Mouse (Mus musculus): ENCODE results near the gene Kazald1.
"Not testable (repeated sequence)": the region's sequence is repeated elsewhere in the genome, so short reads cannot be mapped to it uniquely, and the experiment has no call there.

Kazald1 gene

DNA sequence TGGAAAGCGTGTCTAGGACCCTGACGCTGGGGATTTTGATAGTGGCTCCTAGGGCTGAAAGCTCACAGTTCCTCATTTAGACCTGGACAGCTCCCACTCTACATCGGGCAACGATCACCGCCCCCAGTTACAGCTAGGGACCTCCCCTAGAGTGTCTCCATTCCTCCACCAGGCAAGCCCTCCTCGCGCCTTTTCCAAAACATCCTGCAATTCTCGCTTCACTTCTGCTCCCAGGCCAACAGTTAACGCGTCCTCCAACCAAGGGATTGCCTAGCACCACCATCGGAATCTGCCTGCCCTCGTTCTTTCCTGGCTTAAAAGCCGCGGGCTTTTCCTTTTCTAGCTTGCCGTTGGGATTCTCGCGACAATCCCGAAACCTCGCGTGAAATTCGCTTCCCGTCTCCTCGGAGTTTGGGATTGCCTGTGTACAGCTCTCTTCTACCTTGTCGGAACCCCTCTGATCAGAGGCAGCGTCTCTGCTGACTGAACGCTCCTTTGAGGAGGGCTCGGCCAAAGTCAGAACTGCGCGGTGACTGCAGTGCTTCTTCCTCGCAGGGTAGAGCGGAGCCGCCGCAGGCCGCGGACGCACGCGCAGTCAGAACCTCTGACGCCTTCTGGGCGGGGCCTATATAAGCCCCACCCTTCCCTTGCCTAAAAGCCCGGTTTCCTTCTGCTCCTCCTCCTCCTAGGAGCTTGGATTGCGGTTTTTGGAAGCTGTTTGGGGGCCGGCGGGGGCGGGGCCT, at the start of gene Kazald1:
Kazald1 (plus strand) TSS at position 662 of the 743 bp plus-strand sequence.
- DNase-seq (ENCODE audit: low spot score), result peak; percentile 97

DNA sequence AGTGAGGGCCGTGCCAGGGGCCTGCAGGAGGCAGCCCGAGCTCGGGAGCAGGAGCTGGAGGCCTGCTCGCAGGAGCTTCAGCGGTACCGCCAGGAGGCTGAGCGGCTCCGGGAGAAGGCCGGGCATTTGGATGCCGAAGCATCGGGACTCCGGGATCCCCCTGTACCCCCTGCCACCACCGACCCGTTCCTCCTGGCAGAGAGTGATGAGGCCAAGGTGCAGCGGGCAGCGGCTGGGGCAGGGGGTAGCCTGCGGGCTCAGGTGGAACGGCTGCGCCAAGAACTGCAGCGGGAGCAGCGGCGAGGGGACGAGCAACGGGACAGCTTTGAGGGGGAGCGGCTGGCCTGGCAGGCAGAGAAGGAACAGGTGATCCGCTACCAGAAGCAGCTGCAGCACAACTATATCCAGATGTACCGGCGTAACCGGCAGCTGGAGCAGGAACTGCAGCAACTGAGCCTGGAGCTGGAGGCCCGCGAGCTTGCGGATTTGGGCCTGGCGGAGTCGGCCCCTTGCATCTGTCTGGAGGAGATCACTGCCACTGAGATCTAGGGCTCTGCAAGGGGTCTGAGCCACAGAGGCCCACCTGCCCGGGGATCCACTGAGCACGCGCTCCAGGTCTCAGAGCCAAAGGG, 49.0 kb upstream of the Kazald1 start:
- DNase-seq (ENCODE audit: low spot score), result no peak

DNA sequence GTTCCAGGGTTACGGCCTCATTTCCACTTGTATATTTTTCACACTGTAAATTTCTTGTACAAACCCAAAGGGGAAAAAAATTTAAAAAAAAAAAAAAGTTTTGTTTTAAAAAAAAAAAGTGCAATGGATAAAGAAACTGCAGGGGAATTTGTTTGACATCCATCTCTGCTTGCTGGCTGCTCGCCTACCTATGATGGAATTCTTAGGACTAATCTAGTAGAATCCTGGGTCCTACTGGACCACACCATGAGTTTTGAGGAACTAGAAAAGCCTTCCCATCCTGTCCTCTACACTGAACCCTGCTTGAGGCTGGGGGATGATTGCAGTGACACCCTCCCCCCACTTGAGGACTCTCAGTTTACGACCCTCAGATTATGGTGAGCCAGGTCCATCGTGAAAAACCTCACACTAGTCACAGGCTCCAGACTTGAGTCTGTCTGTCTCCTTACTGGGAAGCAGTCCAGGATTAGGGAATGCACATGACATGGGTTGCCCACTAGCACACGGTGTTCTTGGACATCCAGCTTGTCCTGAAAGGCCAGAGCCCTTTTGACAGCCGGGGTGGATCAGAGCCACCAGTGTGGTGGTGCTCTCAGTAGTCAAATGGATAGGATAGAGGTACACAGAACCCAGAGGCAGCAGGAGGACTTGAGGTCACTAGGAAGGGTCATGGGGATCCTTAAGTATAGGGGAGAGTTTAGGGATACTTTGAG, 47.9 kb upstream of the Kazald1 start:
- DNase-seq (ENCODE audit: low spot score), result no peak

DNA sequence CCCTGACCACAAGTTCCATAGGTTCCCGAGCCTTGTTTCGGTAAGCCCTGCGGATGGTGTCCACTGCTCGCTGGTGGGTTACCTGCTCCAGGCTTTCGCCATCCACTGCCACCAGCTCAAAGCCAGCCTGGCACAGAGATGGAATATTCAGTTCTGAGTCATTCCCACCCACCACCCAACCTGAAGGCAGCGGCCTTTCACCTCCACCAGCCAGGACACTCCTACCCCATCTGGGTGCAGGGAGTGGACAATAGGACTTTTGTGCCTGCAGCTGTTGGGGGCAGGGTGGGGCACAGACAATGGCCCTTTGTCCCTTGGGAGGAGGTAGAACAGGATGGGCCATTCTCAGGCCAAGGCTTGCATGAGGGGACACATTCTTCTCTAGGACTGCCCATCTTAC, 47.2 kb upstream of the Kazald1 start:
- no peak for DNase-seq (ENCODE audit: low spot score)

DNA sequence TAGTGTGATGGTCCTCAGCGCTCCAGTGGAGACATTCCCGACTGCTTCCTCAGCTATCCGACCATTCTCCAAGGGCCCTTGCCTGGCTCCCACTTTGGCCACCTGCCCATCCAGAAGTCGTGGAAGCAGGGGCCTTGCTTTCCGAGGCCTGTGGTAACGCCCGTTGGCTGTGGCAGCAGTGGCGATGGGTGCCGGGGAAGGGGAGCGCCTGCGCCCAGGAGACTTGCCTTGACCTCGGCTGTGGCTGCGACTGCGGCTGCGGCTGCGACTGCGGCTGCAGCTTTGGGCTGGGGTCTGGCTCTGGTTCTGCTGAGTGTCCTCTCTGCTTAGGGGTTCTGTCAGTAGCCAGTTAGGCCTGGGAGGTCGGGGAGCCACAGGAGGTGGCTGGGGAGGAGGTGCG, 46.3 kb upstream of the Kazald1 start:
- DNase-seq (ENCODE audit: low spot score), result no peak

DNA sequence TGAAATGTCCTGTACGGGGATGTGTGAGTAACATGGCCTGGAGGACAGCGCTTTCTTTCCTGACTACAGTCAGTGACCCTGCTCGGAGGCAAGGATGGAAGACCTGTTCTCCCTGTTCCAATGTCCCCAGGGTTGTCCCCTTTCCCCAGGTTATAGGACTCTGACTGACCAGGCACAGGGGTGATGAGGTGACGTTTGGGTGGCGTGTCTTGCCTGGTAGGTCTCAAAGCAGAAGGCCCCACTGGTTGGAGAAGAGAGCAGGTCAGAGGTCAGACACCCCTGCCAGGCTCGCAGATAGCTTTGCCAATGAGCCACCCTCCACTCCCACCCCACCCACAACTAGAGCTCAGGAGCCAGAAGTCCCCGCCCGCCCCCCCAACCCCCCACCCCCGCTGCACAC, 45.5 kb upstream of the Kazald1 start:
- DNase-seq (ENCODE audit: low spot score), result no peak

DNA sequence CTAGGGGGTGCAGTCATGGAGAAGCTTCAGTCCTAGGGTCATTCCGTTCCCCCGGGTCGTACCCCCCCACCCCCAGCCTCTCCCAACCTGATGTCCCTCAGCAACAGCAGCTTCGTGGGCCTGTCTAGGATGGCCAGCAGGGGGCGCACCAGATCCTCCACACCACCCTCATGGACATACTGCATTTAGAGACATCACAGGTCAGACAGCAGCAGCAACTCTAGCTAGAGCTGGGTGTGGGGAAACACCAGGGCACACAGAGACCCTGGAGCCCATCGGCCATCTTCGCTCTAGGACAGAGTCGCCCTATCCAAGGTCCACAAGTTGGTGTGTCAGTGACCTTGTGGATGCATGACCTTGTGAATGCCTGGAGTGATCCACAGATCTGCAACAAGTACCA, 44.9 kb upstream of the Kazald1 start:
- DNase-seq (ENCODE audit: low spot score), result peak; percentile 76

DNA sequence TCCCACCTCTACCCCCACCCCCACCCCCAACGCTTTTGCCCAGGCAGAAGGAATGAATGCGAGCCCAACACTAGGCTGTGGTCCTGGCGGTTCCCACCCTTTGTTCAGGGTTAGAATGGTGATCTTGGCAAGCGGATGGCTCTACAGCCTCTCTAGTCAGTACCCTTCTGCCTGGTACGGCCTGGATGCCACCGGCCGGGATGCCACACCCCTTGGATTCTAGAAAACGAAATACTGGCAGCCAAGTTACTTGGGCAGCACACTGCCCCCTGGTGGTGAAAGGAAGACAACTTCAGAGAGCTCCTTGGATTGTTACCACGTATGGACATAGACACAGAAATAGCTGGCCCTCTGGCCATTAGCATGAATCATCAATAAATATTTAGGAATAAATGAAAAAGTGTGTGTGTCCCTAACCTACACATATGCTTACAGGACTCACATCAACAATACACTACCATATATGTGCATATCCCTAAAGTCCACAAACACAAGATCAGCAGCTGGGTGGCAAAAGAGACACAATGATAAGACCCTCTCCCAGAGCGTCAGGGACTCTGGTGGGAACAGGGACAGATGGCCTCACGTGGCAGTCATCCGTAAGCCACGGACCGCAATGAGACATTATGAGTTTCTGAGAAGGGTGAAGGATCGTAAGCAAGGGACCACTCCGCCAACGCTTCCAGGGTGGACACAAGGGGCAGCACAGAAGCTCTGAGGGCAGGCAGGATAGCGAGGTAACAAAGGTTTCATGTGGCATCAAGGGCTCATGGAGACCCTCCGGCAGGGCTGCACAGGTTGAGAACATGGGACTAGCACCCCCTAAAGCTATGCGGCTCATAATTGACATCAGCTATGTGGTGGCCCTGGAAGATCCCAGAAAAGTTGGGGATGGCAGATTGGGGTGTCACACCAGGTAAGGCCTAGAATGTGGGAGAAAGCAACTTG, 44.0 kb upstream of the Kazald1 start:
- DNase-seq (ENCODE audit: low spot score), result peak; percentile 95

DNA sequence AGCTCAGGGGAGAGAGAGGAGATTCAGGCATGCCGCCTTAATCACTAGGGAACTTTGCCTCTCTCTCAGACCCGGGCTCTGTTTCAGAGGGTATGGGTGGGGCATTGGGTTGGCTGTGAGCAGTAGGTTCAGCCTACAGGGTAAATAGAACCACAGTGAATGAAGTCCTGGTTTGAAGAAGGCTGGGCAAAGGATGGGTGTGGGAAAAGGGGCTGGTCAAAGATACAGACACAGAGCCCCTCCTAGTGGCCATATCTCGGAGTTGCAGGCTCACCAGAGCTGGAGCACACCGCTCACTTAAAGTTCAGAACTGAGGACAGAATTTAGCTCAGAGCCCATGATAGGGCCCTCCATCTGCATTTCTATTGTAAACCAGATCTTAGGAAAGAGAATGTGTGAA, 43.3 kb upstream of the Kazald1 start:
- DNase-seq (ENCODE audit: low spot score), result peak; percentile 92

DNA sequence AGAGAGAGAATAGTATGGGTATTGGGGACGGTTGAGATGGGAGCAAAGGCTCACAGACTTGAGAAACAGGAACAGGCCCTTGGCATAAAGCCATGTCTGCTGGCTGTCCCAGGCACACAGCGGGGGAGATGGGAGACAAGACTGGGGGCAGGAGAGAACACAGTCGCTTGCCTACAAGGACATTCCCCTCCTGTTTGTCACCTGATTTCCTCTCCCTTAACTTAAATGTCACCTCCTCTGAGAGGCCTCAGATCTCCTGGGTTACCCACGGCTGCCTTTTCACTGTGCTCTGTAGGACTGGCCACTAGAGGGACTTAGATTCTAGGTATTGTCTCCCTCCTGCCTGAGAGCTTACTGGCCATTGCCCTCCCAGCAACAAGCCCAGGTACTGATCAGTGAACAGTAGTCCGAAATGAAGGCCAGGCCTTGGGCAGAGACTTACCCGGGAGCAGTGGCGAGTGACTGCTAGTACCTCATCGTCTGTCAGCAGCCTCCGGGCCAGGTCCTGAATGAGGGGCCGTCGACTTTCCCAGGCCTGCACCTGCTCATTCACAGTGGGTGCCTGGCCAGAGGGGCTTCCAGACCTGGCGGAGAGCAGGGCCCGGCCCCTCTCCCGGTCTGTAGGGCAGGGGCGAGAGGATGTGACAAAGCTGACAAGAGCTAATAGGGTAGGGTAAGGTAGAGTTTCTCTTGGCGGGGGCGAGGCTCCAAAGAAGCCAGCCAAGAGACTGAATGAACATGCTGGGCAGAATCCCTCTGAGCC, 42.3 kb upstream of the Kazald1 start:
- no peak for DNase-seq (ENCODE audit: low spot score)

DNA sequence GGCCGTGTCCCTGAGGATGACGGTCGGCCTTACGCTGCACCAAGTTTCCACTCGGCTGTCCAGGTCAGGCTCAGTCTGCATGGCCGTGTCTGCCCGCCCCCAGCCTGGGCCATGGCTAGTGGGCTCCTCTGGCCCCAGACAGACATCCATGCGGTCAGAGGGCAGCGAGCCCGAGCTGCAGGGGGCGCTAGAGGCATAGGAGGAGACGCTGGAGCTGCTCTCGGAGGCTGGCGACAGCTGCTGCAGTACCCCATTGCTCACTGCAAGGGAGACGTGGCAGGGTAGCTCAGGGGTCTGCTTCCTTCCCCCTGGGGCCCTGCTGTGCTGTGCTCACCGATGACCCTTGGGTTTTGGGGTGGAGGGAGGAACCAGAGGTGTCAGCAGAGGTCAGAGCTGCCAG, 38.2 kb upstream of the Kazald1 start:
- DNase-seq (ENCODE audit: low spot score), result peak; percentile 64

DNA sequence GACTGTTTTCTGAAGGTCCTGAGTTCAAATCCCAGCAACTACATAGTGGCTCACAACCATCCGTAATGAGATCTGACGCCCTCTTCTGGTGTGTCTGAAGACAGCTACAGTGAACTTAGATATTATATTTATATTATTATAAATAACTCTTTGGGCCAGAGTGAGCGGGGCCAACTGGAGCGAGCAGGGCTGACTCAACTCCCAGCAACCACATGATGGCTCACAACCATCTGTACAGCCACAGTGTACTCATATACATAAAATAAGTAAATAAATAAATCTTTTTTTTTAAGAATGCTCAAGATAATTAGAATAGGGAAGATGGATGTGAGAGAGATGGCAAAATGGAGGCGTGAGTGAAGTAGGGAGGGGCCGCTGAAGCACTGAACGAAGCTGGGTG, 36.8 kb upstream of the Kazald1 start:
- not testable (repeated sequence) for DNase-seq (ENCODE audit: low spot score)

DNA sequence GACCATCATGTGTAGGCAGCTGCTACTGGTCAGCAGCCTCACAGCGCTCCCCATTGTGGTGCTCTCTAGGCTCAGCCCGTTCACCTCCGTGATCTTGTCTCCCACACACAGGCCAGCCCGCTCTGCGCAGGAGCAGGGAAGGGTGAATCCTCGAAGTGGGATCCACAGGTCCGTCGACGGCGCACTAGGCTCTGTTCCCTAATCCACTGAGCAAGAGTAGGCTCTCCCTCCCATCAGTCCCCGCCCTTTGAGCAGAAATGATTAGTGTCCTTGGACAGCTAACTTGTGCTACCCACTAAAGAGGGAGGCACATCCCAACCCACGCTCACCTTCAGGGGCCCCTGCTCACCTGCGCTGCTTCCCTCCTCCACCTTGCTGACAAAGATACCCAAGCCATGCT, 34.8 kb upstream of the Kazald1 start:
- DNase-seq (ENCODE audit: low spot score), result no peak

DNA sequence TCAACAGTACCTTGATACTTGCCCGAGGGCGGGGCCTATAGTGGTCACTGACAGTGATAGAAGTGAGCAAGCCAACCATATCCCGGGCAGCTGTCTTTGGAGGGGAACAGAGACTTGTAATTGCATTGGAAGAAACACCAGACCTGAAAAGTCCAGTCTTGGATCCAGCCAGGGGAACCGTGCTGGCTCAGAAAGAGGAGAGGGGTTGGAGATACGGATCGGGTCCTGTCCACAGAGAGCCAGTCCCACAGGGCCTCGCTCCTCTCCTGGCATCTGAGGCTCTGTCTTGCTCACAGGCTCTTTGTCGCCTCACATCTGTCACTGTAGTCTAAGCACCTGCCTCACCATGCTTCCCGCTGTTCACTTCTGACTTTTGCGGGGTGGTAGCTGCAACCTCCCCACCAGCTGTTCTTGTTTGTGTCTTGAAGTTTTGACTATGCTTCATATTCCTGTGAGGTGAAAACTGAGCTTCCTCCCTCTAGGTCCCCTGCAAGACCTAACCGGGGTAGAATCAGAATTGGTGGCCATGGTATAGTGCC, 30.6 kb upstream of the Kazald1 start:
- no peak for DNase-seq (ENCODE audit: low spot score)

DNA sequence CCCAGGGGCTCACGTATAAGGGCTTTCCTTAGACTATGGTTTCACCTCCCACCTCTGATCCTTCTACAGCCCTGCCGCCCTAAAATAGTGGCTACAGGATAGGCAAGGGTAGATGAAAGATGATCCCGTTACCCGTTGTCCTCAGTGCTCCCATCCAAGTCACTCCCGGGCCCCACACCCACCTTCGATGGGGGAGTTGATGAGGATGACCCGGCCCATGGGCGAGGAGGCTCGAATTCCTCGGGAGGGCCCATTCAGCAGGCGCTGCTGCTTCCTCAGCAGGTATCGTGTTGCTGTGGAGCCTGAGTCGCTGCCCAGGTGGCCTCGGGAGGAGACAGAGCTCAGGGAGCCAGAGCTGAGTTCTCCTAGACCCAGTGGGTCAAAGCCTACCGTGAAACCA, 29.8 kb upstream of the Kazald1 start:
- no peak for DNase-seq (ENCODE audit: low spot score)

DNA sequence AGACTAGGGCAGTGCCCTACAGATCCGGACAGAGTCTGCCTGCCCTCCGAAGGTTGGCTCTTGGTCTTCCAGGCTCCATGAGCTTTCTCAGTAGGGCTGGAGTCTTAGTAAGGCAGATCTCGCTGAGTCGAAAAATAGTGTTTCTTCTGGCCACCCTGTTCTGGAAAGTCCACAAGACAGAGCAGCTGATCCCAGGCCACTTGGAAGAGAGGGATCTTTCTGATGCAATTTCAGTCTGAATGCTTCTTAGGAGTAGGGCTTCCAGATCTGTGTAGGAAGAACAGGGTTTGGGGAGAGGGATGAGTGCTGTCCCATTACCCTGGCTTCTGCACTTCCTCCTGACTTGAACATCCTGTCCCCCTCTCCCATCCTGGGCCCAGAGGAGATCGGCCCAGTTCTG, 29.4 kb upstream of the Kazald1 start, which contains the start of gene Pdzd7:
Pdzd7 (minus strand) TSS at position 67 of the 400 bp plus-strand sequence.
- DNase-seq (ENCODE audit: low spot score), result no peak

DNA sequence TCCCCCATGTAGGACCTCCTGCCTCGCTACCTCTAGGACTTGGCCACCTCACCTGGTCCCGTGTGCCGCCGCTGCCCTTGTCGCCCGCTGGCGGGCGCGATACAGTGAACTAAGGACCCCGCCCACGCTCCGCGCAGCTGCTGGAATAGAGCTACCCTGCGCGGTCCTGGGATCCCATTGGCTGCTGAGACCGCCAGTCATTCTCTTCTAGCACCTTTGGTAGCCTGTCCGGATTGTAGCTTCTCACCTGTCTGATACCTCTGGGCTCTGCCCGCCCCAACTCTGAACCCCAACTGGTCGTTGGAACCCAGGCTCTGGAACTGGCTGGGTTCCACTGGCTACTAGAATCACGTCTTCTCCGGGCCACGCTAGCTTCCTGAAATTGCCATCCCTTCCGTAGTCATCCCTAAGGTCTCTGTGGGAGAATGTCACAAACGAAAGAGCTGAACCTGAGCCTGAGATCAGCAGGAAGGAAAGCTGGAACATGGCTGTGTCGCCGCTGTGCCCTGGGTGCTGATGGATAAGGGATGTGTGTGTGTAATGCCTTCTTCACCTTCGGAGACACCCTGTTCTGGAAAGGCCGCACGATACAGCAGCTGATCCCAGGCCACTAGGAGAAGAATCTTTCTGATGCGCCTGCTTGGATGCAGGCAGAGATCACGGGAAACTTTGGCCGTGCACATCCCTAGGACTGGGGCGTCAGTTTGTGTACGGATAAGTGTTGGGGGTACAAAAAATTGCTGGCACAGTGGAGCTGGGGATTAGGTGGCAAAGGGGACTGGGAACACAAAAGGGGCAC, 28.3 kb upstream of the Kazald1 start:
- DNase-seq (ENCODE audit: low spot score), result peak; percentile 74

DNA sequence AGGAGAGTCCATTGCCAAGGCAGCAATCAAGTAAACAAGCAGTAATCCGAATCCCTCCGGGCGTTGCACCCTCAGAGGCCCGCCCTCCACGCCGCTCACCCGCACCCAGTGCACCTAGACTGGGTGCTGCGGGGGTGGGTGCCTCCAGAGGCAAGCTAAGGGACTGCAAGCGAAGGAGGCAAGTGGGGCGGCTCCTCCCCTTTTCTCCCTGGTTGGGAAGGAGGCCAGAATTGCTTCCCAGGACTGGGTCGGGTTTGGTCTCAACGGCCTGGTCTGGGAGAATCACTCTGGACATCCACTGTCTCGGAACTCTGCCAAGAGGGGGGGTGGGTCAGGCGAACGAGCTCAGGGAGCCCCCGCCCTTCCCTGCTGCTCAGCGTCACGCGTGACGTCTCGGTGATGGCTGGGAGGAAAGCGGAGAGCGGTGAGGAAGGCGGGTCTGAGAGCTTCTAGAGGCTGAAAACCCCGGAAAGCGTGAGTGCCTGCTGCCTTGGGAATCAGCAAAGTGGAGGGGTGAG, 27.6 kb upstream of the Kazald1 start, which contains the start of gene Sfxn3:
Sfxn3 (plus strand) TSS at position 87 of the 518 bp plus-strand sequence.
- DNase-seq (ENCODE audit: low spot score), result peak; percentile 79

DNA sequence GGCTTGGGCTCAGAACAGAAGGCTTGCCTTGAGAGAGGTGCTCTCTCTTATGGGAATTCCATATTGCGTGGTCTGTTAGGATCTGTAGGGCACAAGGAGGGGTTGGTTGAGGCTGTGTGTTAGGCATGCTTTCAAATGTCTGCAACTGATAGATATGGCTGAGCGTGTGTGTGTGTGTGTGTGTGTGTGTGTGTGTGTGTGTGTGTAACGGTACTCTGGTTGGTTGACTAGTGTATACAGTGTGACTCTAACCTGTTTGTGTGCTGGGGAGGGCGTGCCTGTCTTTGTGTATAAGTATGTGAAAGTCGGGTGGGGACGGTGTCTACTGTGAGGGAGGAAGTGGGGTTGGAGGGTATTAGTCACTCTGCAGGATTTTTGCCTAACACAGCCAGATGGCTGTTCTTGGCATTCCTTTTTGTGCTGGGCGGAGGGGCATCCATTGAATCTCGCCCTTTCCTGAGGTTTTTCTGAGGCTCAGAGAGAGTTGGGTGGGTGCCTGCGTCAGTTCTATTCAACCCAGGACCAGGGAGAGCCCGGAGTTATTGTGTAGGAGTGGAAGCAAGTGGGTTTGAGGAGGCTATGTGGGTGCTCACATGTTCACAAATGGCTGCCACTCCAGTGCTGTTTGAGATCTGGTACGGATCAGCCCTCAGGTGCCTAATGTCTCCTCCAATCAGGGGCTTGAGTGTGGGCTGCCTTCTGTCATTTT, 27.0 kb upstream of the Kazald1 start:
- no peak for DNase-seq (ENCODE audit: low spot score)

Data from embryo, embryonic 10.5 days (tissue).